Mouse (Mus musculus) adipocyte (in vitro differentiated cells): ENCODE measurements around the gene Nsmce3.

Source experiments
- DNase-seq: peaks from one replicate; pipeline ENCODE4 v3.0.0-alpha.2; 2016; ENCODE audit warnings: low spot score

The Nsmce3 gene

GRCm38 (mm10) chr7:64872743-64873241, at the start of gene Nsmce3:
Gene Nsmce3, minus strand, starts transcription at chr7:64872997.
- DNase-seq, result peak; percentile 90

GRCm38 (mm10) chr7:64921189-64921588, 48.4 kb upstream of the Nsmce3 start:
- no peak for DNase-seq

GRCm38 (mm10) chr7:64920735-64921134, 47.9 kb upstream of the Nsmce3 start:
- no peak for DNase-seq

GRCm38 (mm10) chr7:64916654-64917053, 43.9 kb upstream of the Nsmce3 start:
- no peak for DNase-seq

- no peak for DNase-seq
These were observed 42.3 kb upstream of the Nsmce3 start for GRCm38 (mm10) chr7:64915121-64915520.

GRCm38 (mm10) chr7:64911945-64912344, 39.1 kb upstream of the Nsmce3 start:
- no peak for DNase-seq

- DNase-seq, result no peak
These were observed 37.4 kb upstream of the Nsmce3 start for GRCm38 (mm10) chr7:64910208-64910607.

- DNase-seq, result no peak
These were observed 34.2 kb upstream of the Nsmce3 start for GRCm38 (mm10) chr7:64906955-64907354.

GRCm38 (mm10) chr7:64905506-64905905, 32.7 kb upstream of the Nsmce3 start:
- no peak for DNase-seq

- no peak for DNase-seq
These were observed 27.5 kb upstream of the Nsmce3 start for GRCm38 (mm10) chr7:64900249-64900648.

- DNase-seq, result no peak
These were observed 23.8 kb upstream of the Nsmce3 start for GRCm38 (mm10) chr7:64896587-64896986.

GRCm38 (mm10) chr7:64895685-64896101, 22.9 kb upstream of the Nsmce3 start:
- no peak for DNase-seq

- DNase-seq, result peak; percentile 35
These were observed 18.3 kb upstream of the Nsmce3 start for GRCm38 (mm10) chr7:64891139-64891538.

GRCm38 (mm10) chr7:64889919-64890318, 17.1 kb upstream of the Nsmce3 start:
- DNase-seq, result peak; percentile 83

GRCm38 (mm10) chr7:64884187-64884862, 11.5 kb upstream of the Nsmce3 start:
- DNase-seq, result no peak

- no peak for DNase-seq
These were observed 9.4 kb upstream of the Nsmce3 start for GRCm38 (mm10) chr7:64882243-64882642.

- no peak for DNase-seq
These were observed 8.6 kb upstream of the Nsmce3 start for GRCm38 (mm10) chr7:64881387-64881786.

- no peak for DNase-seq
These were observed 7.6 kb upstream of the Nsmce3 start for GRCm38 (mm10) chr7:64880415-64880814.

- no peak for DNase-seq
These were observed 2.1 kb upstream of the Nsmce3 start for GRCm38 (mm10) chr7:64874941-64875340.

GRCm38 (mm10) chr7:64873266-64873665, 469 bp upstream of the Nsmce3 start:
- no peak for DNase-seq

GRCm38 (mm10) chr7:64871987-64872742, 632 bp downstream of the Nsmce3 start:
- no peak for DNase-seq

- DNase-seq, result no peak
These were observed 3.2 kb downstream of the Nsmce3 start for GRCm38 (mm10) chr7:64869549-64870065.

- DNase-seq, result no peak
These were observed 9.3 kb downstream of the Nsmce3 start for GRCm38 (mm10) chr7:64863538-64863937.
